Mouse (Mus musculus) hematopoietic stem cell, adult 5-6 weeks (primary cell): Measurements from ENCODE around the gene Id1. TPM values are rescaled to one million over a fixed set of nuclear protein-coding genes. Genes with fewer than 3 reads are reported as not detected.

Source experiments
- total RNA-seq: library from RNA; stranded (forward); fragments of 172-1452, 232-1000 nt; gene quantifications from 2 replicates; pipeline ENCODE4 v1.2.3, GENCODE M21; 2017

The Id1 gene
- total RNA-seq, 1 experiment from 2014 or later = 9.6 TPM

Other genes with a start within 250 kb of the Id1 start
- not detected in 2 replicates for gene Defb22, start 246.1 kb upstream of the Id1 start, total RNA-seq
- gene Defb26, start 224.6 kb upstream of the Id1 start, total RNA-seq = not detected in 2 replicates
- gene Defb28, start 218.0 kb upstream of the Id1 start, total RNA-seq = not detected in 2 replicates
- not detected in 2 replicates for gene Defb29, start 196.2 kb upstream of the Id1 start, total RNA-seq
- gene Gm17416, start 166.9 kb upstream of the Id1 start, total RNA-seq = not detected in 2 replicates
- not detected in 2 replicates for gene Defb21, start 163.5 kb upstream of the Id1 start, total RNA-seq
- gene Defb19, start 155.9 kb upstream of the Id1 start, total RNA-seq = not detected in 2 replicates
- gene Defb45, start 136.9 kb upstream of the Id1 start, total RNA-seq = not detected in 2 replicates
- gene Defb36, start 131.9 kb upstream of the Id1 start, total RNA-seq = not detected in 2 replicates
- not detected in 2 replicates for gene Defb25, start 113.2 kb upstream of the Id1 start, total RNA-seq
- not detected in 2 replicates for gene Rem1, start 109.3 kb upstream of the Id1 start, total RNA-seq
- 104 and 106 TPM in 2 replicates for gene H13, start 66.8 kb upstream of the Id1 start, total RNA-seq
- gene Mcts2, start 49.2 kb upstream of the Id1 start, total RNA-seq = 15.0 and 19.1 TPM in 2 replicates
- 1.3 TPM in 1 of 2 replicates, not detected in the other for gene Cox4i2, start 17.9 kb downstream of the Id1 start, total RNA-seq
- gene Bcl2l1, start 95.5 kb downstream of the Id1 start, total RNA-seq = 11.2 and 11.6 TPM in 2 replicates
- gene Tpx2, start 111.7 kb downstream of the Id1 start, total RNA-seq = 68.1 and 113 TPM in 2 replicates
- gene Mylk2, start 175.1 kb downstream of the Id1 start, total RNA-seq = not detected in 2 replicates
- gene Foxs1, start 197.0 kb downstream of the Id1 start, total RNA-seq = not detected in 2 replicates
- not detected in 2 replicates for gene Dusp15, start 215.4 kb downstream of the Id1 start, total RNA-seq
- not detected in 2 replicates for gene Ttll9, start 226.2 kb downstream of the Id1 start, total RNA-seq